Mouse (Mus musculus) heart, postnatal 25 days (tissue): ENCODE data around the gene Ang2. TPM values are rescaled to one million over a fixed set of nuclear protein-coding genes. Genes with fewer than 3 reads are reported as not detected.
A peak's percentile ranks its signal among the peaks of the same experiment; 100 is the strongest.
"Not testable (repeated sequence)": the region's sequence is repeated elsewhere in the genome, so short reads cannot be mapped to it uniquely, and the experiment has no call there.

Experiments used
- DNase-seq: peaks from one replicate; pipeline ENCODE4 v3.0.0; 2022; ENCODE audit warnings: low spot score
- intact Hi-C: fragments of 180-260 bp; cut with DNase I; formaldehyde crosslinking; loops from one replicate; pipeline ENCODE4 v1.15.1; 2025
- total RNA-seq, 2 experiments: library from RNA; stranded (reverse); gene quantifications; 2 replicates each; pipeline ENCODE4 v1.2.3; 2021

Ang2 gene
- total RNA-seq: not detected

DNA sequence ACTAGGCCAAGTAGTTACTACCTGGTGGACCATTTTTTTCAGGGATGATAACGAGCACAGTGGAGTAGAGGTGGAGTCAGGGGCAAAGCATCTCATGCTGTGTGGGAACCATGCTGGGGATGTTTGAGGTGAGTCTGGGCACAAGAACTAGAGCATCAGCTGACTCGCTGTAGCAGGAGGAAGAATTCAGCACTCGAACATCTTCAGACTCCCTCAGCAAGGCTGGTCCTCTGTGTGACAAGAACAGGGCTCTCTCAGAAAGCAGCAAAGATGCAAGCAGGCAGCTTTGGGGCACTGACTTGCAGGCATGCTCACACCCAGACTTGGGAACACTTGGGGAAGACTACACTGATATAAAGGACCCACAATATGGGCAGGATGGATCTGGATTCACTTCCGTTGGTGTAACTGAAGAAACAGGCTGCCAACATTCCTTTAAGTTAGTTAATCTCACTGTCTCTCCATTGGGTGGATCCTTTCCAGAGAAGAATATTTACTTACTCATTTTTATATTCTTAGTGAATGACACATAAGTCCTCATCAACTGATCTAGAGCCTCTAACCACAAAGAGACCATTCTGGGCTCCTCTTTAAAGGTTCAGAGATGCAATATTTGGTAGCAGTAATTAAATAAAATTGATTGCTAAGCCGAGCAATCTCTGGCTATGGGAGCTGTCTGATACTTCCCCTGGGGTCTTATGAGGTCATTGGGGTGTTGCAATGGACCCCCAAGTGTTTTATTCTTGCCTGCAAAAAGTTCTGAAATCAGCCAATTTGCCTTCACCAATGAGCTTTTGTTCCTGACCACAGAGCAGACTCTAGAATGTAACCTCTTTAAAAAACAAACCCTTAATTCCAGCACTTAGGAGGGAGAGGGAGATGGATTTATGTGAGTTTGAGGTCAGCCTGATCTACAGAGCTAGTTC, at the start of gene Ang2:
Gene Ang2, minus strand, starts transcription at position 51 of the 926 bp plus-strand sequence.
- no peak for DNase-seq
- intact Hi-C loops: no loop called here

DNA sequence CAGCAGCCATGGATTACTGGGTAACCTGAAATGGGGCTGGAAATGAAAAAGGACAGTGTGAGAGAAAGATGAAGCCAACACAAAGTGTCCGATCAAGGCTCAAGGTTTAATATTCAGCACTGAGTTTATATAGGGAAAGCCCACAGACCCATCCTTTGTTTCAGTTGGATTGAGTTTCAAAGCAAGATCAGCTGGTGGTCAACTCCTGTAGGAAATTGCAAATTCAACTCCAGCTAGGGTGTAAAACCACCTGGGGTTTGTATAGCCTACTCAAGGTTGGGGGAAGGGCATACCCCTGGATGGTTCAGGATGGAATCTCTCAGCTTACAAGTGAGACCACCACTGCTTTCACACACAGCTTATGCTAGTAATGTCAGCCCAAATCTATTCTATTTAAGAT, 48.8 kb upstream of the Ang2 start:
- intact Hi-C loops: no loop called here

DNA sequence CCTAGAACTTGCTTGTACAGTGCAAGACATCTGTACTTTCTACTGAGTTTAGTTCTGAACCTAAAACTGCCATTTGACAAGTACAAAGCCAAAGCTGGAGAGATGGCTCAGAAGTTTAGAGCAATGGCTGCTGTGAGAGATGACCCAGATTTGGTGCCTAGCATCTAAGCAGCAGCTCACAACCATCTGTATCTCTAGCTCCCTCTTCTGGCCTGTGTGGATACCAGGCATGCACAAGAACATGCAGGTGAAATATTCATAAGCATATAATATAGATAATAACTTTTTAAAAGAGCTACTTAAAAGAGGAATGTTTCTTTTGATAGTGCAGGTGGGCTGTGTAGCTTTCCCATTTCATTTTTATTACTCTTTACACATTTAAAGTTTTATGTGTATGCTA, 42.0 kb upstream of the Ang2 start:
- DNase-seq: no peak
- intact Hi-C loops: loop anchor here (1.0 to 5.0 kb wide), 3 partner anchors 25 to 139 kb away; no protein-coding TSS in a partner anchor

More for the DNA sequence above, 48.8 kb upstream of the Ang2 start:
- DNase-seq: no peak

DNA sequence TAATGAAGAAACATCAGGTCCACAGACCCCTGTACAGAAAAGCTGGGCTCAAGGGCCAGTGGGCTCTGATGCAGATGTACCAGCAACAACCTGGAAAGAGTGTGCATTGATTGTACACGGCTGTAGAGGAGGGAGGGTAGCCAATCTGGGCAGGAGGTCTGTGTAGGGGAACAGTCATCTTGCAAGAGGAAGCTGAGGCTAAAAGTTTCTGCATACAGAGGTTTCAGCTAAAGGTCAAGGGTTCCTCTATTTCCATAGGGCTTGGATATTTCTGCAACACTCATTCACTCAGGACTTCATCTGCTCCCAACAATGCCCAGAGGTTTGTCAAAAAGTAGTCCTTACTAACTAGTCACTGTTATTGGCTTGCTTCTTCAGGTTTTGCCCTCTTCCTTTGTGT, 38.5 kb upstream of the Ang2 start:
- DNase-seq, intact Hi-C loops: not testable (repeated sequence)

DNA sequence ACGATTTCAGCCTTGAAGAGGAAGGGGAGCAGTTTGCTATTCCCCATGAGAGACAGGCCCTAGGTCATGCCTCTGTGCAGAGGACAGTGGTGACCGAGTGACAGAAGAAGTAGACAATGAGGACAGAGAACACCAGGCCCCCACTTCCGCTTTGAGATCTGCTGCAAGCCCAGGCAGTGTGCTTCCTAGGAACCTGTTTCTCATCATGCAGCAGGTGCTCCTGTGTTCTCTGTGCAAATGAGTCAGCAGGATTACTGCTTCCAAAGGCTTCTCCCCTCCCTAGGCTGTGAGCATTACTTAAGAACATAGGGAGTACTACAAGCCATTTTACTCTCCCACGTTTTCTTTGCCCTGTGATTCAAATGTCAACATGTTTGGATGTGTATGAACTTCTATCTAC, 30.7 kb upstream of the Ang2 start:
- DNase-seq, intact Hi-C loops: not testable (repeated sequence)

DNA sequence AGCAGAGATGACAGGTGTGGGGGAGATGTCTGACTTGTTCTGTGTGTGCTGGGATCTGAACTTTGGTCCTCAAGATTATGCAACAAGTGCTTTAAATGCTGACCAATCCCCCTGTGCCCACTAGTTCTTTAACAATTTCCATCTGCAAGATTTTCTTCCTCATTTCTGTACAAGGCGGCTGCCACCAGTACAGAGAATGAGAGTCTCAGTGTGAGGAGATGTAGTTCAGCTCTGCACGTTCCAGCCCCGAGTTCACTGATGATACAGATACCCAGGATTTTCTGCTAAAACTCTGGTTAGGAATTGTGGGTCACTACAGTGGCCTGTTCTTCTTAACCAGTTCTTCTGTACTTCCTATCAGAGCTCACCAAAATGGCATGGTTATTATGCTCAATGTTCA, 21.1 kb upstream of the Ang2 start:
- DNase-seq, intact Hi-C loops: not testable (repeated sequence)

DNA sequence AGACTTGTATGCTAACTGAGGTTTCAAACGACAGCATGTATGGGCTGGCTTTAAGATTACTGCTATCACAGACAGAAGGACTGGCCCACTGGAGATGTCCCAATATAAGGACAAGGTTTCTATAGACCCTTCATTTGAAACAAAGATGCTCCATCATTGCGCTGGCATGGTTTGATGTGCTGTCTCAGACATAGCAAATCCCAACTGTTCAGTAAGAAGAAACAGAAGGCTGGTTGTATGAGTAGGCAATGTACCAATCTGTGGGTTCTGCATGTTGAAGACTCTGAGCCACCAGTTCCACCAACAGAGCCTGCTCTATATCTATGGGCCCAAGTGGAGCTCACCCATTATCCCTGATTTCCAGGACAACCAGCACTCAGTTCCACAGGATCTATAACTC, 4.2 kb upstream of the Ang2 start, which contains the start of gene Ear14:
Gene Ear14, plus strand, starts transcription at position 277 of the 400 bp plus-strand sequence.
- no peak for DNase-seq
- intact Hi-C loops: no loop called here

DNA sequence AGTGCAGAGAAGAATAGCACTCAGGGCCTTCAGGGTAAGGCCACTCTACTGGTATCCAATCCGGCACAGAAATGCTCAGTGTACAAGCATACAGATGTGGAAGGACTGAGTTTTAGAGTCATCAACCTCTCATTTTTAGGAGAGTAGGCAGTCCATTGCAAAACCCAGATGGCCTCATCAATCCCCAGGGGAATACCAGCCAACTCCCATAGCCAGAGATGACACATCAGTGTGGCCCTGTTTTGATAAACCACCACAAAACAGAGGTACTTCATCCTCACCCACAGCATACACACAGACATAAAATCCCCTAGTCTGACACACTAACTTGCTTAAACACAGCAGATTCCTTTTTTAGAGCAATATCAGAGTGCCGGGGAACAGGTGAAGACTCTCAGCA, 1.5 kb upstream of the Ang2 start:
- intact Hi-C loops: no loop called here
- DNase-seq: no peak

DNA sequence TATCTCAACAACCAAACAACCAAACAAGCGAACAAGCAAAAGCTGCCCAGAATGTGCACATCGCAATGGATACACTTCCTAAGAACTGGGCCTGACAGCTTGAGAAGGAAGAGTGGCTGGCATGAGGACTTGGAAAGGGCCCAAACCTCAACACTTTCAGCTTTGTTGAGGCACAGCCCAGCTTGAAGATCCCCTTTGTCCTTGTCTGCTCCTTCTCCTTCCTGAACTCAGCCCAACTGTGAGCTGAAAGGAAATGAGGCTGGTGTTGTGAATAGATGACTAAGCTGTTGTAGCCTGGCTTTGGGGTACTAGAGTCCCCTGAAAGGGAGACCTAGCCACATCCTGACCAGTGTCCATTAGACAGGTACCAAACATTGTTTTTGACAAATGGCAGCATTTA, 1.1 kb upstream of the Ang2 start:
- intact Hi-C loops: no loop called here
- DNase-seq: no peak

DNA sequence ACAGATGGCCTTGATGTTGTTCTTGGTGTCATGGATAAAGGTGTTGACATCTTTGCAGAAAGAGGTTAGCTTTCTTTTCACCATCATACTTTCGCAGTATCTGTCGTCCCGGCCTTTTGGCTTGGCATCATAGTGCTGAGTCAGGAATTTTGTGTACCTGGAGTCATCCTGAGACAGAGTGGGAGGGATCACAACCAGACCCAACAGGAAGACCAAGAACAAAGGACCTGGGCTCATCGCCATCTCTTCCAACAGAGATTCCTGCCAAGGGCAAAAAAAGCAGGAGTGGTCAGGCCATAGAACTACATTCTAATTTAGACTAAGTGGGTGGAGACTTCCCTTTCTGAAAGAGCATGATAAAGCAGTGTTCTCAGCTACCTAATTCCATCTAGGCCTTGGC, 3.3 kb downstream of the Ang2 start:
- DNase-seq: peak; percentile 31
- intact Hi-C loops: no loop called here

DNA sequence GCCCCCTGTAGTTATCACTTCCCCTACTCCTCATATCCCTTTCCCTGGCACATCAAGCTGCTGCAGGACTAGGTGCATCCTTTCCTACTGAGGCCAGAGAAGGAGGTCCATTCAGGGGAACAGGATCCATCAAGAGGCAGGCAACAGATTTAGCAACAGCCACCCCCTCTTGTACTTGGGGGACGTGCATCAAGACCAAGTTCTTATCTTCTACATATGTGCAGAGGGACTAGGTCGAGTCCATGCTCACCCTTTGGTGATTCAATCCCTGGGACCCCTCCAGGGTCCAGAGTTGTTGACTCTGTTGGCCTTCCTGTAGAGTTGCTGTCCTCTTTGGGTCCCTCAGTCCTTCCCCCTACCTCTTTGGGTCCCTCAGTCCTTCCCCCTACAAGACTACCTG, 17.9 kb downstream of the Ang2 start:
- intact Hi-C loops, DNase-seq: not testable (repeated sequence)

DNA sequence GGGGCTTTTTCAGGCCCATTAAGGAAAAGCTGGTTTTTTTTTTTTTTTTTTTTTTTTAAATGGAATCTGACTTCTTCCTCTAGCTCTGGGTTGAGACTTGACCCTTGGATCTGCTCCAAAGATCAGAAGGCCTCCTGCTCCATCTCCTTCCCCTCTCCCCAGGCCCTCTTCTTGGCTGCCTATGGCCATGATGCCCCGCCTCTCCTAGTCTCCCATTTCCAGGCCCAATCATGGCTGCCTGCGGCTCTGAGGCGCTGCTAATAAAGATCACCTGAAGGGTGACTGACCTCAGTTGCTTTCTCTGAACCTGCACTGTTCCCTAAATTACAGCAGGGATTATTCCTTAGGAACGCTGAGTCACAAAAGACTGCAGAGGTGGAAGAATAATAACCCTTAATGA, 25.1 kb downstream of the Ang2 start:
- no peak for DNase-seq
- intact Hi-C loops: loop anchor here (2.0 kb wide), 1 partner anchor 71 kb away; no protein-coding TSS in a partner anchor

DNA sequence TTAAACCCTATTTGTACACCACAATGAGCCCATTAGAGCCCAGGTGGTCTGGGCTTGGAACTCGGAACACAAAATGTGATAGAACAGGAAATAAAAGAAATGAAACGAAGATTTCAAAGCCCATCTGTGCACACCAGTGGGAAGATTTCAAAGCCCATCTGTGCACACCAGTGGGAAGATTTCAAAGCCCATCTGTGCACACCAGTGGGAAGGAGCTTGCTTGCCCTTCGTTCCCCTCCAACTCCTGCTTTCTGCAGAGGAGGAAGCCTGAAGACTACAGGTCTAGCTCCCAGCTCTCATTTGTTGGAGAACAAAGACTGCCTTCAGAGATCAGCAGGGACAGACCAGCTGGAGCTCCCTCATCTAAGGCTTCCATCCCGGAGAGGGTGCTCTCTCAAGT, 26.0 kb downstream of the Ang2 start:
- not testable (repeated sequence) for DNase-seq
- intact Hi-C loops: loop anchor here (2.0 kb wide), 1 partner anchor 70 kb away; no protein-coding TSS in a partner anchor

DNA sequence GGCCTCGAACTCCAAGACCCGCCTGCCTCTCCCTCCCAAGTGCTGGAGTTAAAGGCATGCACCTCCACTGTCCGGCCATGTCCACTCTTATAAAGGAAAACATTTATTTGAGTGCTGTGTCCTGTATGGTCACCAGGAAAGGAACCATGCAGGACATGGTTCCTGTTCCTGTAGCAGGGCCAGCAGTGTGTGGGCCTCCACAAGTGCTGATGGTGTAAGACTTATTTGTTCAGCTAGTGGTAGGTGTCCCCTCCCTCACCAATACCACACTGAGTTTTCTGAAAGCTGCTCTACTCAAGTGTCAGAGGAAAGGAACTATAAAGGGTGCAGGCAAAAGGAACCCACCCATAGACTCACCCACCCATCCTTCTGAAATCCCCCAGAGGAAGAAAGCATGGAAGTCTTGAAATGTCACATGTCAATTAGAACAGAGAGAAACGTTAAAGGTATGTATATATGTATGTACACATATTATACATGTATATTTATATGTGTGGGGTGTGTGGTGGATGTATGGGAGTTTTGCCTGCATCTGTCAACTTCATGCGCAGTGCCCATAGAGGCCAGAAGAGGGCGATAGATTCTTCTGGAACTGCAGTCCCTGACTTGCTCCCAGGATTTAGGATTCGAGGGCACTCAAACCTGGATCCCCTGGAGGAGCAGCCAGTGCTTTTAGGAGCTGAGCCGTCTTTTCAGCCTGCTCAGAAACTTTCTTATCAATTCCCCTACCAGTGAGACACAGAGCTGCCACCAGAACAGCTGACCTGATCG, 26.7 kb downstream of the Ang2 start:
- not testable (repeated sequence) for DNase-seq
- intact Hi-C loops: loop anchor here (2.0 kb wide), 1 partner anchor 69 kb away; no protein-coding TSS in a partner anchor

DNA sequence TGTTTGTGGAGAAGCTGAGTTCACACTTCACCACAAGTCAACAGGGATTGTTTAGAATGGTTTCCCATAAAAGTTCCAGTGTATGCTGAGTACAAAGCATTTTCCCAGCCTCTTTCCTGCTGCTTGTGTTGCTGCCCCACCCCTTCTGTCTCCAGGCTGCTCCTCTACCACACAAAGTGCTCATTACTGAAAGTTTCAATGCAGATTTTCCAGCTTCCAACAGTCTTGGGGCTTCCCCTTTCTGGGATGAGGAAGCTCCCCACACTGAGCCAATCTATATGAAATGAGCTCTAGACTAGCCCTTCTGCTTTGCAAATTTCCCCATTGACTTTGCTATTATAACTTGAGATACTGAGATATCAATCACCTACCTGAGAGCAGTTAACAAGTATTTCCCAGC, 32.9 kb downstream of the Ang2 start:
- intact Hi-C loops: no loop called here
- DNase-seq: no peak

DNA sequence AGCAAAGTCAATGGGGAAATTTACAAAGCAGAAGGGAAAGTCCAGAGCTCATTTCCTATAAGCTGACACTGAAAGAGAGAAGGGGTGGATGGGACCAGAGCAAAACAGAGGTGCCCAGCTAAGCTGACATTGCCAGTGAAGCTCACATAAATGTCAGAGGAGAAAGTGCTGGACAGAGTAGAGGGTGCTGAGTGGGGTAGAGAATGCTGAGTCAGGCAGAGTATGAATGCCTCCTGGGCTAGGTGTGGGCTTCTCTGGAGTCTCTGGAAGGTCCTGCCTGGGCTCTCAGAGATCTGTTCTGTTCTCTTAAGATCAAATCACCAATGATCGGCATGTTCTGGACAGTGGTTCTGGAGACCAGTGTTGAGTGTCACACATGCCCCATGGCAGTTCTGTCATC, 33.5 kb downstream of the Ang2 start:
- no peak for DNase-seq
- intact Hi-C loops: no loop called here

DNA sequence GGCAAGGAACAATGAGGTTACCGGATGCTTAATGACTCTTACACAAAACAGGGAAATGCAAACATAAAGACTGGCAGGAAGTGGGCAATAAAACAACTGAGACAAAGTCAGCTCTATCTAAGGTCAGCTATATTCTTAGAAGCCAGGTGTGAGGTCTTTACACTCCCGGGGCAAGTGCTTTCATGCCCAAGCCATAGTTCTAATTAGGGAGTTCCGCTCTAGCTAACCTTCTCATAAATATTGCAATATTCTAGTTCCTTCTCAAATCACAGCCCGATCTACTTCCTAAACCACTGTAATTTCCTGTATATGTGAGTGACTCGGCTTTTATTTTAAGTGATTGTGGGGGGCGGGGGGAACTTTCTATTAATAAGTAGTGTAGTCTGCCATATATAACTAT, 35.6 kb downstream of the Ang2 start:
- DNase-seq, intact Hi-C loops: not testable (repeated sequence)

DNA sequence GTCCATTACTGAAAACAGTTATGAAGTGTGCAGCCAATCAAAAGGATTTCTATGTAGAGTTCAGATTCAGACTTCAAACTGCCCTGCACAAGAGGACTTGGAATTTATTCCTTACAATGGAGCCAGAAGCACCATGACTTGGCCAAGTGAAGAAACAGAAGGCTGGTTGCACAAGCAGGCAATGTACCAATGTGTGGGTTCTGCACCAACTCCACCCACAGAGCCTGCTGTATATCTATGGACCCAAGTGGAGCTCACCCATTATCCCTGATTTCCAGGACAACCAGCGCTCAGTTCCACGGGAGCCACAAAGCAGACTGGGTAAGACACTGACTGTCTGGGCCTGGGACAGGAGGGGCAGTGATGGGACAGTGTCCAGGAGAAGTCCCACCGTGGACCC, 37.0 kb downstream of the Ang2 start, which contains the start of gene Rnase2b:
Gene Rnase2b, plus strand, starts transcription at position 285 of the 400 bp plus-strand sequence.
- intact Hi-C loops, DNase-seq: not testable (repeated sequence)

DNA sequence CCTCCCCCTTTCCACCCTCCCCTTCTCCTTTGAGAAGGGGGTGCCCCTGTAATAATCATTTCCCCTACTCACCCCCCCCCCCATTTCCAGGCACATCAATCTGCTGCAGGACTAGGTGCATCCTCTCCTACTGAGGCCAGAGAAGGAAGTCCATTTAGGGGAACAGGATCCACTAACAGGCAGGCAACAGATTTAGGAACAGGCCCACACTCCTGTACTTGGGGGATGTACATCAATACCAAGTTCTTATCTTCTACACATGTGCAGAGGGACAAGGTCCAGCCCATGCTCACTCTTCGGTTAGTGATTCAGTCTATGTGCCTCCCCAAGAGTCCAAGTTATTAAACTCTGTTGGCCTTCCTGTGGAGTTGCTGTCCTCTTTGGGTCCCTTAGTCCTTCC, 41.9 kb downstream of the Ang2 start:
- DNase-seq: no peak
- intact Hi-C loops: no loop called here

DNA sequence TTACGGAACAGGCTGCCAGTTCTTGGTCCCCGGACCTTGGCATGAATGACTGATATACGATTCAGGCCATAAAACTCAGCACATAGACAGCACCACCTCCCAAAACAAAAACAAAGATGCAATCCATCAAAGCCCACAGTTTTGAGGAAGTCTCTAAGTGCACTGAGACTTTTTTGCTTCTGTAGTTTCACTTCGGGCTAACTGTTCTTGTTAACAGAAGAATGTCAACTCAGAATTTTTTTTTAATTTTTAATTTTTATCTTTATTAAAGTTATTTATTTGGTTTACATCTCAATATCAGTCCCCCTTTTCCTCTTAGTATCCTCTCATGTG, 42.2 kb downstream of the Ang2 start:
- DNase-seq: no peak

More for the DNA sequence above, 42.2 kb downstream of the Ang2 start:
- intact Hi-C loops: no loop called here
